Mouse (Mus musculus): ENCODE data around the gene Prdm15. TPM values are rescaled to one million over a fixed set of nuclear protein-coding genes. Genes with fewer than 3 reads are reported as not detected.

The Prdm15 gene
- polyA plus RNA-seq, 1 experiment from 2014 or later, result 13.2 TPM

GRCm38 (mm10) chr16:97844967-97845937 lies 6.4 kb downstream of the Prdm15 start:
- WGBS, result 86% methylated on average over 12 of the region's 12 CpGs
- Histone ChIP-seq H3K9me3 (ENCODE audit: control insufficient read depth, low read length) (no peaks in the 10 kb centered on the region), H3K36me3 (ENCODE audit: control insufficient read depth, insufficient read depth, low read length) (peaks cover 2% of the 10 kb centered on the region; the same call in 1 of the 2 replicates), H3K4me1 (ENCODE audit: control insufficient read depth, insufficient read depth, low read length) (peaks cover 5% of the 10 kb centered on the region), H3K4me2 (ENCODE audit: low read depth, severe bottlenecking) (no peak overlapping the region), H3K4me3 (ENCODE audit: low read depth, low read length) (no peak overlapping the region), H3K9ac (ENCODE audit: low read length) (no peak overlapping the region), H3K27ac (replicated peaks; ENCODE audit: low read depth, low read length) (no peak overlapping the region), H3K27me3 (ENCODE audit: control insufficient read depth, insufficient read depth, low read length) (no peaks in the 10 kb centered on the region)
- no peak for DNase-seq (ENCODE audit: low spot score)
- ATAC-seq (ENCODE audit: insufficient number of reproducible peaks, low FRiP score, low TSS enrichment, low read depth), result no peak

GRCm38 (mm10) chr16:97832154-97832553 lies 19.5 kb downstream of the Prdm15 start:
- 91% methylated on average over 3 of the region's 3 CpGs for WGBS
- Histone ChIP-seq H3K4me3 (ENCODE audit: low read depth, low read length) (no peak overlapping the region), H3K36me3 (ENCODE audit: control insufficient read depth, insufficient read depth, low read length) (peaks cover 13% of the 10 kb centered on the region), H3K4me1 (ENCODE audit: control insufficient read depth, insufficient read depth, low read length) (no peaks in the 10 kb centered on the region), H3K27me3 (ENCODE audit: control insufficient read depth, insufficient read depth, low read length) (no peaks in the 10 kb centered on the region), H3K9ac (ENCODE audit: low read length) (no peak overlapping the region), H3K27ac (replicated peaks; ENCODE audit: low read depth, low read length) (no peak overlapping the region), H3K9me3 (ENCODE audit: control insufficient read depth, low read length) (no peaks in the 10 kb centered on the region), H3K4me2 (ENCODE audit: low read depth, severe bottlenecking) (no peak overlapping the region)
- ATAC-seq (ENCODE audit: insufficient number of reproducible peaks, low FRiP score, low TSS enrichment, low read depth) (no peak), DNase-seq (ENCODE audit: low spot score) (no peak)

- Histone ChIP-seq H3K27me3 (ENCODE audit: control insufficient read depth, insufficient read depth, low read length) (no peaks in the 10 kb centered on the region), H3K36me3 (ENCODE audit: control insufficient read depth, insufficient read depth, low read length) (peaks cover 8% of the 10 kb centered on the region), H3K27ac (replicated peaks; ENCODE audit: low read depth, low read length) (no peak overlapping the region), H3K4me2 (ENCODE audit: low read depth, severe bottlenecking) (no peak overlapping the region), H3K4me1 (ENCODE audit: control insufficient read depth, insufficient read depth, low read length) (no peaks in the 10 kb centered on the region), H3K9ac (ENCODE audit: low read length) (no peak overlapping the region), H3K4me3 (ENCODE audit: low read depth, low read length) (no peak overlapping the region), H3K9me3 (ENCODE audit: control insufficient read depth, low read length) (no peaks in the 10 kb centered on the region)
- DNase-seq (ENCODE audit: low spot score) (no peak), ATAC-seq (ENCODE audit: insufficient number of reproducible peaks, low FRiP score, low TSS enrichment, low read depth) (no peak)
- 97% methylated on average over 1 of the region's 1 CpGs for WGBS
Observed at GRCm38 (mm10) chr16:97828207-97828606, 23.4 kb downstream of the Prdm15 start.

- Histone ChIP-seq H3K9me3 (ENCODE audit: control insufficient read depth, low read length) (no peaks in the 10 kb centered on the region), H3K36me3 (ENCODE audit: control insufficient read depth, insufficient read depth, low read length) (peaks cover 8% of the 10 kb centered on the region; the same call in 1 of the 2 replicates), H3K27me3 (ENCODE audit: control insufficient read depth, insufficient read depth, low read length) (no peaks in the 10 kb centered on the region), H3K4me3 (ENCODE audit: low read depth, low read length) (no peak overlapping the region), H3K27ac (replicated peaks; ENCODE audit: low read depth, low read length) (no peak overlapping the region), H3K4me2 (ENCODE audit: low read depth, severe bottlenecking) (no peak overlapping the region), H3K4me1 (ENCODE audit: control insufficient read depth, insufficient read depth, low read length) (no peaks in the 10 kb centered on the region), H3K9ac (ENCODE audit: low read length) (no peak overlapping the region)
- WGBS, result 92% methylated on average over 6 of the region's 6 CpGs
- no peak for DNase-seq (ENCODE audit: low spot score)
- ATAC-seq (ENCODE audit: insufficient number of reproducible peaks, low FRiP score, low TSS enrichment, low read depth), result no peak
Observed at GRCm38 (mm10) chr16:97823311-97824007, 28.2 kb downstream of the Prdm15 start.

GRCm38 (mm10) chr16:97819532-97819931 lies 32.1 kb downstream of the Prdm15 start:
- H3K4me1 ChIP-seq (ENCODE audit: control insufficient read depth, insufficient read depth, low read length), result no peaks in the 10 kb centered on the region
- no peak overlapping the region for H3K4me2 ChIP-seq (ENCODE audit: low read depth, severe bottlenecking)
- ATAC-seq (ENCODE audit: insufficient number of reproducible peaks, low FRiP score, low TSS enrichment, low read depth), result no peak
- H3K27me3 ChIP-seq (ENCODE audit: control insufficient read depth, insufficient read depth, low read length), result no peaks in the 10 kb centered on the region
- no peaks in the 10 kb centered on the region for H3K9me3 ChIP-seq (ENCODE audit: control insufficient read depth, low read length)
- DNase-seq (ENCODE audit: low spot score), result no peak
- H3K4me3 ChIP-seq (ENCODE audit: low read depth, low read length), result no peak overlapping the region
- WGBS, result 91% methylated on average over 4 of the region's 4 CpGs
- no peak overlapping the region for H3K27ac ChIP-seq (replicated peaks; ENCODE audit: low read depth, low read length)
- H3K9ac ChIP-seq (ENCODE audit: low read length), result no peak overlapping the region
- H3K36me3 ChIP-seq (ENCODE audit: control insufficient read depth, insufficient read depth, low read length), result peaks cover 12% of the 10 kb centered on the region

GRCm38 (mm10) chr16:97817414-97817813 lies 34.2 kb downstream of the Prdm15 start:
- Histone ChIP-seq H3K4me3 (ENCODE audit: low read depth, low read length) (no peak overlapping the region), H3K4me1 (ENCODE audit: control insufficient read depth, insufficient read depth, low read length) (no peaks in the 10 kb centered on the region), H3K9ac (ENCODE audit: low read length) (no peak overlapping the region), H3K36me3 (ENCODE audit: control insufficient read depth, insufficient read depth, low read length) (peaks cover 17% of the 10 kb centered on the region), H3K4me2 (ENCODE audit: low read depth, severe bottlenecking) (no peak overlapping the region), H3K27me3 (ENCODE audit: control insufficient read depth, insufficient read depth, low read length) (no peaks in the 10 kb centered on the region), H3K9me3 (ENCODE audit: control insufficient read depth, low read length) (no peaks in the 10 kb centered on the region), H3K27ac (replicated peaks; ENCODE audit: low read depth, low read length) (no peak overlapping the region)
- DNase-seq (ENCODE audit: low spot score) (no peak), ATAC-seq (ENCODE audit: insufficient number of reproducible peaks, low FRiP score, low TSS enrichment, low read depth) (no peak)
- WGBS, result 100% methylated on average over 1 of the region's 1 CpGs

GRCm38 (mm10) chr16:97815269-97815668 lies 36.4 kb downstream of the Prdm15 start:
- H3K27ac ChIP-seq (replicated peaks; ENCODE audit: low read depth, low read length), result no peak overlapping the region
- H3K36me3 ChIP-seq (ENCODE audit: control insufficient read depth, insufficient read depth, low read length), result peaks cover 25% of the 10 kb centered on the region

GRCm38 (mm10) chr16:97814060-97814459 lies 37.6 kb downstream of the Prdm15 start:
- WGBS, result 96% methylated on average over 2 of the region's 2 CpGs
- no peak overlapping the region for H3K27ac ChIP-seq (replicated peaks; ENCODE audit: low read depth, low read length)
- H3K27me3 ChIP-seq (ENCODE audit: control insufficient read depth, insufficient read depth, low read length), result no peaks in the 10 kb centered on the region
- ATAC-seq (ENCODE audit: insufficient number of reproducible peaks, low FRiP score, low TSS enrichment, low read depth) (no peak), DNase-seq (ENCODE audit: low spot score) (no peak)
- no peak overlapping the region for H3K9ac ChIP-seq (ENCODE audit: low read length)
- no peak overlapping the region for H3K4me3 ChIP-seq (ENCODE audit: low read depth, low read length)
- no peaks in the 10 kb centered on the region for H3K4me1 ChIP-seq (ENCODE audit: control insufficient read depth, insufficient read depth, low read length)
- H3K4me2 ChIP-seq (ENCODE audit: low read depth, severe bottlenecking), result no peak overlapping the region
- peaks cover 23% of the 10 kb centered on the region for H3K36me3 ChIP-seq (ENCODE audit: control insufficient read depth, insufficient read depth, low read length)
- no peaks in the 10 kb centered on the region for H3K9me3 ChIP-seq (ENCODE audit: control insufficient read depth, low read length)

More at GRCm38 (mm10) chr16:97815269-97815668, 36.4 kb downstream of the Prdm15 start:
- no peak overlapping the region for H3K4me3 ChIP-seq (ENCODE audit: low read depth, low read length)
- DNase-seq (ENCODE audit: low spot score), result no peak
- H3K4me2 ChIP-seq (ENCODE audit: low read depth, severe bottlenecking), result no peak overlapping the region
- 85% methylated on average over 5 of the region's 5 CpGs for WGBS
- H3K27me3 ChIP-seq (ENCODE audit: control insufficient read depth, insufficient read depth, low read length), result no peaks in the 10 kb centered on the region
- no peaks in the 10 kb centered on the region for H3K4me1 ChIP-seq (ENCODE audit: control insufficient read depth, insufficient read depth, low read length)
- no peak overlapping the region for H3K9ac ChIP-seq (ENCODE audit: low read length)
- no peaks in the 10 kb centered on the region for H3K9me3 ChIP-seq (ENCODE audit: control insufficient read depth, low read length)
- ATAC-seq (ENCODE audit: insufficient number of reproducible peaks, low FRiP score, low TSS enrichment, low read depth), result no peak

All from limb, embryonic 11.5 days (tissue).